Mouse (Mus musculus) left cerebral cortex, postnatal 10 days (tissue): ENCODE measurements at regions not wholly inside any gene's neighbourhood (a gene's known extent, or its start where the extent isn't known, plus 50 kb on each side); places are given as distances from the start of the nearest gene placed in this dataset.
A peak's percentile ranks its signal among the peaks of the same experiment; 100 is the strongest.

ENCODE experiments used
- DNase-seq, 2 experiments: peaks; one replicate each; pipeline ENCODE4 v3.0.0; 2021 to 2022; ENCODE audit warnings: low spot score in 2 of 2, mixed read lengths in 1 of 2; ENCODE audit errors: extremely low spot score in 1 of 2
- intact Hi-C: fragments of 180-260 bp; cut with DNase I; formaldehyde crosslinking; loops from one replicate; pipeline ENCODE4 v1.15.1; 2025

DNA sequence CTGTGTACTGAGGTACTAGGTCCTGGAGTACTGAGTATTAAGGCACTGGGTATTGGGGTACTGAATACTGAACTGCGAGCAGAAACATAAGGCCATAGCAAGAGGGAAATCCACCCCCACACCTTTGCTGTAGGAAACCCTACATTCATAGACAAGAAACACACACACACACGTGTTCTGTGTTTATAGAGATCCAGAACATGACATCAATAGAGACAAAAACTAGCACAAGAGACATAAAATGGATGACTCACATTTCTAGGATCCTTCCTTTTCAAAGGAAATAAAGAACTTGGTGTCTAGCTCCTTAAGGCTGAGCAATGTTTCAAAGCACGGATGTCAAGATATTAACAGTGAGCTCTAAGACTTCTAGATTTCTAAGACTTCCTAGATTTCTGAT, 49.9 kb upstream of the Nepro start:
- intact Hi-C loops, result no loop called here

DNA sequence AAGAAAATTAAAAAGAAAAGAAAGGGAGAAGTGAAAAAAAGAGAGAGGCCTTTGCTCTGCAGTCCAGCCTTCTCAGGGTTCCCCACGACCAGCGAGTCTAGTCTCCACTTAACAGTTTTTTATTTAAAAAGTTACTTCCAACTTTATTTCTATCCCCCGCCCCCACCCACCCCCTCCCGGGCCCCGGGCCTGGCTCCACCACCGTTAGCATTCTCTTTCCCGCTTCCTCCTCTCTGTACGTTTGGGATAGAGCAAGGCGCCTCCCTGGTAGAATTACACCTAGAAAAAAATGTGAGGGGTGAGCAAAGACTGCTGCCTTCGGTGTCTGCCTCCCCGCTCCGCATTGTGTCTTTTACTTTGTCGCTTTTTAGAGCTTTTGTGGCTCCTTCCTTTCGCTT, 51.7 kb upstream of the Nepro start:
- intact Hi-C loops, result no loop called here
- DNase-seq, result no peak

More for the DNA sequence above, 49.9 kb upstream of the Nepro start:
- no peak for DNase-seq

DNA sequence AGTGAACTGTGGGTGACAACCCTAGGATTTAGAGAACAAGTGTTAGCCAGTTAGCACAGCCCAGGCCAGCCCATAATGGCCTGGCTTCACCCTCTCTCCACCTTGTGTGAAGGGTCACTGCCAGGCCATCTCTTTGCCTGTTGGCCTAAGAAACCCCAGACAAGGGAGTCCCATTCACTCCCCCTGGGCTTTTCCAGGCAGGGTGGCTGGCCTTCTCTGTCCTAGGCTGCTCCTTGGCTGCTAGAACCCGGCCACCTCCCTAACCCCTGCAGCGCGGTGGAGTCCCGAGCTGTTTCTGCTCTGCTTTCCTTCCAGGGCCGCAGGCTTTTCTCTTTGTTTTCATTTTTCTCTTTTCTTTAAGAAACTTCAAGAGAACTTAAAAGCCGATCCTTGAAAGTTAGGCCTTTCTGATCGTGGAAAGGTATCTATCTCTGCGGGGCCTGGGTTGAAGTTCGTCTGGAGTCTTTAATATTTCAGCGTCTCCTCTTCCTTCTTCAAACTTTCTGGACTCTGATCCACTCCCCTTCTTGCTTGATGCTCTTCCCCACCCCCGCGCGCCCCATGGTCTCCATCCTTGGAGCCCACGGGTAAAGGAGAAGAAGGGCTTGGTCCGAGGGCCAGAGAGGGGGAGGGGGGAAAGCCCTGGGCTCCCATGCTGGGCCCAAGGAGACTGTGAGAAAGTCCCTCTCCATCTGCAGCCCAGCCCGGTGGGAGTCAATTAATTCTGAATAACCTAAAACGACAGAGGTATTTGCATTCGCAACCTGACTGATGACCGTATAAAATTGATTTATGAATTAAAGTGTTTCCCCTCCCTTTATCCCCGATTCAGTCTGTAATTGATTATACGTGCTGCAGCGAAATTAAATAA, 52.3 kb upstream of the Nepro start:
- DNase-seq, result peak in 1 of 2 experiments; percentile 42
- intact Hi-C loops, result no loop called here

DNA sequence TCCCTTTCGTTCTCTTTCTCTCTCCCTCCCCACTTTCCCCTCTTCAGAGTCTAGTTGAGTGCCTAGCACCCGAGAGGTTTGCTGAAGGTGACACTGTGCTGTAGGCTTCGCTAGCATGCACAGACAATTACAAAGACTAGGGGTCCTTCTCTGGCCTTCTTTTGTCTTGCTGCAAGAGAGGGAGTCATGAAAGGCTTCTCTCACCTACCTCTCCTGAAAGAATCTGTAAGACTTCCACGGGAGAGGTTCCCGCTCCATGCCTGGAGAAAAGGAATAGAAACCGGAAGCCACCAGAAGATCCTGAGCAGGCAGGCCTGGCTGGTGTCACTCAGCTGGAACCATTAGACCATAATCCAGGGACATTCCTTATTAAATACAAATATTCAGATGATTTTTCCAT, 56.0 kb upstream of the Nepro start:
- DNase-seq, result no peak
- intact Hi-C loops, result no loop called here

DNA sequence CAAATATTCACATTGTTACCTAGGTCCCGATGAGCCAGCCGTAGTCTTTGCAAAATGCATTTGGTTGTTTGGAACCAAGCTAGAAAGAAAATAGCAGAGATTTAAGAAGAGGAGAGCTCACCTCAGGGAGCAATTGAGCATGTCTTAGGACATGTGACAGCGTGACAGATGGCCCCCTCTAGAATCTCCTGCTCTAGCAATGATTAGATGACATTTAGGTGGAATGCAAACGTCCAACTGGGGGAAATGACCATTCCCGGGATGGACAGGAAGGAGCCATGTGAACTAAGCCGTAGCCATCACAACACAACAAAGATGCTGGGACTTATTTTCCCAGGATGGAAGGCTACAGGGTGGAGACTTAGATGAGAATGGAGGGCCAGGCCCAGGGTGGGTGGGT, 57.0 kb upstream of the Nepro start:
- intact Hi-C loops, result no loop called here
- no peak for DNase-seq

DNA sequence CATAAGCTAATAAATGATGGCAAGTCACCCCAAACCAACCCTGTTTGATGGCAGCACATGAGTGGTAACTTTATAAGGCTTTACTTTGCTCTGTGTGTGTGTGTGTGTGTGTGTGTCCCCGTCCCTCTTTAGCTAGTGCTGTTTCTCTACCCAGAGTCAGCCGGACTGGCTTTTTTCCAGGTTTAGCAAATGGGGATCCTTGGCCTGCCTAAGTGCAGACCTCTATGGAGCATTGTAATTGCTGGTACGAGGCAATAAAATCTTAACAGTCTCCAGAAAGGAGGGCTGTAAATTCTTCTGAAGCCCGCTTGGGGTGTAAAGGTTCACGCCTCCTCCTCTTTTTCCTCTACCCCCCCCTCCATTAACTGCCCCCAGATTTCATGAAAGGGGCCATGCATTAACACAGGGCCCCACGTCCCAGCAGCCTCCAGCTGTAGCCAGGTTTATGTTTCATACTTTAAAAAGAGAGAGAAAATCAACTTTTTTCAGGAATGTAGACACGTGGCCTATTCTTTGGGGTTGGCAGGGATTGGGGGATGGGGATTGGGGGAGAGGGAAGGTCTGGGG, 57.6 kb upstream of the Nepro start:
- no peak for DNase-seq
- intact Hi-C loops, result no loop called here

DNA sequence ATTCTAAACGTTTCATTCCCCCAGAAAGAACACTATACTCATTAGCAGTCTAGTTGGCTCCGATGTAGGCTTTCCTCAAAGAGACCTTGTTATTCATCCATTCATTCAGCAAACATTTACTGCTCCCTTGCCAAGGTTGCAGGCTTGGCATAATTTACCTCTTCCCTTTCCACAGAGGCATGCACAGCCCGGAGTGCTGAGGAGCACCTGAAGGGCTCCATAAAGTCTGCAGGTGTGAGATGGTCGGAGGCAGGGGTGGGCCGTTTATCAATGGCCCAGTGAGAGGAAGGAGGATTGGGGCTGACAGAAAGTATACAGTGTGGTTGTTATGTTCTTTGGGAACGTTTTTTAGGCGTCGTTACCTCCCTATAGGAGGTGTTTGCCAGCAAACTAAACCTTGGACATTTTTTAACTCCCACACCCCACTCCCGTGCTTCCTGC, 58.6 kb upstream of the Nepro start:
- no peak for DNase-seq
- intact Hi-C loops, result no loop called here

DNA sequence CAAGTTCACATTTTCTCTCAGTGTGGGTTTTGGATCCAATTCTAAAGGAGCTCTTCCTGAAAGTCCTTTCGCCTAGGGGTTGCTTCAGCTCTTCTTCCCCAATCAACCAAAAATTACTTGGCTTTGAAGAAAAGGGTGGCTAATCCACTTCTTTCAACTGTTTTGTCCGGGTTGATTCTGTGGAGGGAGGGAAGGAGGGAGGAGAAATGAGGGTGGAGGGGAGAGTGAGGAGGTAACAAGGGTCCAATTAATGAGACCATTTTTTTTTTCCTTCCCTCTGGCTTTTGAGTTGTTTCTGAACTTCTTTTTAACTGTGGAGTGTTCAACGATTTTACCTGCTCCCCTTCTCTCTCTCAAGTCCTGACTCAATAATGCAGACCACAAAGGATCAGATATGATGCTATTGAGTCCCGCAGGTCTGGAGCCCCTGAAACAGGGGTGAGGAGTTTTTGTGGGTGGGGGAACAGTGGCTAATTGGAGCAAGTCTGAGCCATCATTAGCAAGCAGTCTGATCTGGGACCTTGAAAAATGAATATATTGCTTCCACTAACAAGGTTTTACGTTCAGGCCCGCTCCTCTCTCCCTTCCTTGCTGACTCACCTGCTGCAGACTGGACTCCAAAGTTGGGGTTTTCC, 61.0 kb upstream of the Nepro start:
- DNase-seq, result no peak
- intact Hi-C loops, result no loop called here

DNA sequence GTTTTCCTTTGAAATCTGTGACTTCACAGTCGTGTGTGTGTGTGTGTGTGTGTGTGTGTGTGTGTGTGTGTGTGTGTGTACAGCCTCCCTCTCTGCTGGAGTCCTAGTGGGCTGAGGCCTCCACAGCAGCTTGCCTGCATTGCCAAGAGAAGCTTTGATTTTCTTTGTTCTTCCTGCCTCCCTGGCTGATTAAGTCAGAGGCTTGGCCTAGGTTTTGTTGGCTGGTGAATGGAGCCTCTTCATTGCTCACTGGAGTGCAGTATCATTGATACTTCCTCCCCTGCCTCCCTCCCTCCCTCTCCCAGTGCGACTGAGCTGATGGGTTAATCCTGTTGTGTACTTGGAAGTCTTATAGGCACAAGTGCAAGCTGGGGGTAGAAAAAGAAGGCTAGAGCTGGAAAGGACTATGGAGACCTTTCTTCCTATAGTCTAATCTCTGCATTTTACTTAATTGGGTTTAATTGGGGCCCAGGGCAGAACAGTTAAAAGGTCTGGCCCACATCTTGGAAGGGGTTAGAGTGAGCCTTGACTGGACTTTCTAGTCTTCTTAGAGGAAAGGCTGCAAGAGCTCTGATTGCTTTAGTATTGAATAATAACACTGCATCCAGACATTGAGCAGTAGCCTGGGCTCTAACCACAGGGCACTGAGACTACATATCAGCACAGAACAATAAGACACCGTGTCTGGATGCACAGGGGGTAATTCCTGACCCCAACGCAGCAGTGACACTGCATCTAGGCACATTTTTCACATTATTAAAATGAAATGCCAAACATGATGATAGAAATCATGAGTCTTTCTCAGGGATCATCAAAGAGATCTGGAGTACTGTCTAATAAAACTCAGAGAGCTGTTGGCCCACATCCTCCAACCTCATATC, 62.9 kb upstream of the Nepro start:
- DNase-seq, result no peak
- intact Hi-C loops, result no loop called here

DNA sequence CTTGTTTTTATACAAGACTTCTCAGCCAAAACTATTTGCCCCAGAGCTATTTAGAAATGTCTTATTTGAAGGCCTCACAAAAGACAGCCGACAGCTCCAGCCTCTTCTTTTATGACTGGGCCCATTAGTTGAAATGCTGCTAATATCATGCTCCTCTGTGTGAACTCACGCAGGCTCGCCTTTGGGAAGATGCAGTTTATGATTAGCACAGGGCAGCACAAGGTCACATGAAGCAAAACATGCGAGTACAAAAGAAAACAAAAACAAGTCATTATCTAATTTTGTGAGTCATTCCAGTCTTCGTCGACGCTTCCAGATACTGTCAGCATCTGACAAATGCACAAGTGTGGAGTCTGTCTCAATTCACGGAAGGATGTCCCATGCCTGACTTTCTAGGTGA, 65.8 kb upstream of the Nepro start:
- intact Hi-C loops, result no loop called here
- DNase-seq, result no peak

DNA sequence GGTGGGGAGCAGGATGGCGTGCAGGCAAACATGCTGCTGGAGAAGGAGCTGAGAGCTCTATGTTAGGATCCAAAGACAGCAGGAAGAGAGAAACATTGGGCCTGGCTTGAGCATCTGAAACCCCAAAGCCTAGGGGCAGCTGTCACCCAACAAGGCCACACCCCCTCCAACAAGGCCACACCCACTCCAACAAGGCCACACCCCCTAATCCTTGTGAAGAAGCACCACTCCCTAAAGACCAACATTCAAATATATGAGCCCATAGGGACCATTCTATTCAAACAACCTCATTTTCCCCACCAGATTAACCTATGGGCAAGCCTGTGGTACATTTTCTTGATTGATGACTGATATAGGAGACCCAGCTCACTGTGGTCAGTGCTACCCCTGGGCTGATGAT, 67.9 kb upstream of the Nepro start:
- DNase-seq, result no peak
- intact Hi-C loops, result no loop called here

DNA sequence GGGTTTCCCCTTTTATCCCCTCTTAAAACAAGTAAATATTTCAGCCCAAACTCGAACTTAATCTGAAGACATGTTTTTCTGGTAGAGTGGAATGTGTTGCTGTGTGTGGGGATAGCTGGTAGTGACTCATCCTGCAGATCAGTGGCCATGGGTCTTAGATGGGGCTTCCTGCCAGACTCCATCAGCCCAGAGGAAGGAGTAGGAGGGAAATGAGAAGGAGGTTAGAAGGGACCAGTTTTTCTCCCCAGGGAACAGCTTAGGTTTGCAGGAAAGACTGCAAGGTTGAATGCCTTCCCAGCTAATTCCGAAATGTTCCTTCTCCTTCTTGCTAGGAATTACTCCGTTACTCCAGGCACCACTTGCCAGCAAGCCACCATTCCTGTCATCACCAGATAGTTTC, 68.8 kb upstream of the Nepro start:
- DNase-seq, result no peak
- intact Hi-C loops, result no loop called here

DNA sequence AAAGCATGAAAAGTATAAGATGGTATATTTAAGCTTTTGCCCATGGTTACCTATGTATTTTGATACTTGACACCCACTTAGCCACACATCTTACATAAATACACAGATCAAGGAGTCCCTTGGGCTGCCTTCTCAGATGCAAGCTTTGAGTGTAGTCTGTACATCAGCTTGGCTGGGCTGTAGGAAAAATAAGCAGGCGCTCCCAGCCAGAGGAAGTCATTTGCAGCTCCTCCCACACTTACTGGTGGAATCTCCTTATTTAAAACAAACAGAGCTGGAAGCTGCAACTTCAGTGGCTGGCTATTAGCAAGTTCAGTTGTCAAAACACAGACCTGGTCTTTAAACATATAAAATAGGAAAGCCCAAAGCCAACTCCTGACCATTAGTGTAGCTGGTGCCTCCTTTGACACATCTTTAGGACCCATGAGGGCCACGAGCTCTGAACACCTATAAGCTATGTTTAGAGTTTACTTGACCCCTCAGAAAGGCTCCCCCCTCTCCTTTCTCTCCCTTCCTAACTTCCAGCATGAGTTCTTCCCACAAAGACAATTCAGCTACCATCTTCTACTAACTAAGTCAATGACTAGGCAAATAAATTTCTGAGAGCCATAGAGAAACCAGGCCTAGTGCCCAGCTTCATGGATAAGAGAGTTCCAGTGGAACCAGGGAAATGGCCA, 75.4 kb upstream of the Nepro start:
- intact Hi-C loops, result no loop called here
- no peak for DNase-seq

DNA sequence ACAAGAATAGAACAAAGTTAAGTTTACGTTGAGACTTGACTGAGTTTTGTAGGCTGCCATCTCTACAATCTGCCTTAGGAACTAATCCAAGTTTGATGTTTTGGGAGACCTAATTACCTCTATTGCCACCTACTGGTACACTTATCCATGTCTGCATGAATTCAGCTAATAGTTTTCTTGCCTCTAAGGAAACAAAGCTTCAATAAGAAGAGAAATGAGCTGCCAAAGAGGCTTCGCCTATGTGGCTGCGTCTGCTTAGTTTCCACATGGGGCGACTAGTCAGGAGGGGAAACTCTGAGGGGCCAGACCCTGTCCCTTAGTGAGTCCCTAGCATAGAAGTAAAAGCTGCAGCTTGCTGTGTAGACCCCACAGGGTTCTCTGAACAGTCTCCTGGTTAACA, 80.1 kb upstream of the Nepro start:
- DNase-seq, result peak in 1 of 2 experiments; percentile 34
- intact Hi-C loops, result loop anchor here (5.0 kb wide), 1 partner anchor 152 kb away; no protein-coding TSS in a partner anchor

DNA sequence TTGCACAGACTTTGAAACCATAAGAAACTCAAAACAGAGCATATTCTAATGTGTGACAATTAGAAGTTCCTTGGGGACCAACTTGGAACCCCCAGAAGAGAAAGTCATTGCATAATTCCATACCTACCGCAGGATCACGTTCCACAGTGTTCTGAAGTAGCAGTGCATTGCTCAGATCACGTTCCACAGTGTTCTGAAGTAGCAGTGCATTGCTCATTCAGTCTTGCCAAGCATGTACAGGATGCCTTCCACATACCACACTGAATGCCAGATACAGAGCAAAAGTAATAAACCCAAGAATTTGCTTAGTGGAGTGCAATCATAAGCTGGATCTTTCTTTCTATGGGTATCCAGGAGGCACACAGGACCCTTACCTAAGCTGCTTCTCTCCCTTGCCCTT, 78.4 kb upstream of the Boc start:
- intact Hi-C loops, result no loop called here
- DNase-seq, result no peak

DNA sequence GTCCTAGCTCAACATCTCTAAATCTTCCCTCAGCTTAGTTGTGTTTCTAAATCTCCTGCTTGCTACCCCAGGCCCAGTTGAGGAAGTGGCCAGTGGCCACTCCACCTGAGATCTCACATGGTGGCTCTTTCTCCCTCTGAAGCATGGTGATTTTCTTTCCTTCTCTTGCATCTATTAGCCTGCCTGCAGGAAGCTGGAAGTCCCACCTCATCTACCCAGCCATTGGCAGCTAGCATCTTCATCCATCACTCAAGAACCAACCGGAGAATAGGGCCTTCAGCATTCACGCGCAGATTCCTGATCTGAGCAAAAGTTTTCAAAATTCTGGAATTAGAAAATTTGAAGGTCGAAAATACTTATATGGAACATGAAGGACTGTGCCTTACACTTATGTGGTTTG, 75.8 kb upstream of the Boc start:
- intact Hi-C loops, result no loop called here
- DNase-seq, result no peak

DNA sequence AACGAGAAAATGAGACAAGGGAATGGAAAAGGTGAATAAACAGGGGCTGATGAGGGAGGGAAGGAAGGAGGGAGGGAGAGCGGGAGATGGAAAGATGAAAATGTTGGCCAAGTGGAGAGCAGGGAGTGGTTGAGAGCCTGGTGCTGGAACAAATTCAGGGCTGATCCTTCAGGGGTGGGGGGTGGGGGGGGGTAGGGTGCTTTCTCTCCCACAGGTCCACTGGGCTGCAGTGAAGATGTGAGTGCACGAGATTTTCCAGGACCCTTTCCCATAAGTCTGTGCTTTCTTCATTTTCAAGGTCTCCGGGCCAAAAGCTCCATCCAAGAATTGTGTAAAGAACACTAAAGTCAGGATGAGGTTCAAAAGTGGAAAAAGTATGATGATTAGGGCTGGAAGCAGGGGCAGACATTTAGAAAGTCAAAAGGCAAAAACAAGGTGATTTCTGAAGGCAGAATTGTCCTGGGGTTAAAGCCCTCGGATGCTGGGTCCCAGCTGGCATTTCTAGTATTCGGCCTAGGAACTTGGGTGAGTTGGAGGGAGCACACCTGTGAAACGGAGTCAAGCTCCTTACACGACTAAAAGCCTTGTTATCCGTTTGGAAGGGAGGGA, 74.5 kb upstream of the Boc start:
- no peak for DNase-seq
- intact Hi-C loops, result no loop called here

DNA sequence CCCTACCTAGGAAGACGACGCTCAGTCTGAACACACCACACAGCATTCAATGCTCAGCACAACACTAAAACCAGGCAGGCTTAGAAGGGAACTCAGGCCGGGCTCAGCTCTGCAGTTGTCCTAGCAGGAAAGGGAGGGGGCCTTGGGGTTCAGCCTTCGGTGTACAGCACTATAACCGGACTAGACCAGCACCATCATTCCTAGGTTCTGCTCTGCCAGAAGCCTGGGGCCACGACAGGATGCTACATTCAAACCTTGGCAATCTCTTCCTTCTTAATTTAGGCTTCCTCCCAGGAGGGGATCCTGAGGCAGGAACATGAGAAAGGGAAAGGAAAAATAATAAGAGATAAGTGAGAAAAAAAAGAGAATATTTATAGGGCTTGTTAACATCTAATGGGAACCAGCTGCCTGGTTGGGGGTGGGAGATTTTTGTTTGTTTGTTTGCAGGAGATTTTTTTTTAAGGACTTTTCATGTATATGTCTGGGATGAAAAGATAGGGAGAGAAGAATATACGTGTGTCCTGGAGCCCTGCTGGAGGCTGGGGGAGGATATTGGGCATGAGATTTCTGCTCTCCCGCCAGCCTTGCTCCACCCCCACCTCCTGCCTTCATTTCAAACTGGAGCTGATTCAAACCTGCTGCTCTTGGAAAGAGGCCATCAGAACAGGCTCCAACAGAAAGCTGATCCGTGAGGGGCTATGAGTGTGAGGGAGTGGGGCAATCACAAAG, 73.8 kb upstream of the Boc start:
- intact Hi-C loops, result no loop called here

More for the DNA sequence above, 73.8 kb upstream of the Boc start:
- peak in 1 of 2 experiments; percentile 65 for DNase-seq
